Mouse (Mus musculus): ENCODE measurements at regions not wholly inside any gene's neighbourhood (a gene's known extent, or its start where the extent isn't known, plus 50 kb on each side); places are given as distances from the start of the nearest gene placed in this dataset.
"Not testable (repeated sequence)": the region's sequence is repeated elsewhere in the genome, so short reads cannot be mapped to it uniquely, and the experiment has no call there.

DNA sequence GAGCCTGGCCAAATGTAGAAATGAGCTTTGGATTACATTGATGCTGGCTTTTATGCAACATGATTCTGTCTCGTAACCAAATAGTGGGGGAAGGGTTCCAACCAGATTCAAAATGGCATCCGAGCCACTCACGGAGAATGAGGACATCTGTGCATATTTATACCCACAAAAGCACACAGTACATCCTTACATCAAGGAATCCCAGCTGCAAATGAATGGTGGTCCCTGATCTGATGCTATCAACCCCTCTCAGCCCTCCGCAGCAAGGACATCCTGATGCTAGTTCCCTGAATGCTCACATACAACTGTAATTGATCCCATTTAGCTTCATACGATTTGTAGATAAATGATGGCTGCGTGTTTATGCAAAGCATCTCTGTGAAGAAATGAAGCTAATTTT is 215.9 kb downstream of the Samd5 start:
- no peak for DNase-seq

DNA sequence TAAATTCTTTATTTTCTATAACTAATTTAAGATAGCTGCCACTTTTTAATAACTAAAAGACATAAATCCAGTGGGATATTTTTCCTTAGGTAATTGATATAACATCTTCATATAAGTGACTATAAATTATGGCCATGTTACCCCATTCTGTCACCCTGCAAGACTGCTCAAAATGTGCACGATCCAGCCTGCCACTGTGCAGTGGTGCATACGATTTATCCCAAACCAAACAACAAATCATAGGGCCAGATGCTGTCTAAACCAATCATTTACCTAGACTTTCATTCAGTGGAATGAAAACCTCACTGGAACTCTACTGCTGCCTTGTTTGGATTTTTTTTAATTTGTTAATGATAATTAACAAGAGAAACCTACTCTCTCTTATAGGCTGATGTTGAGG is 216.5 kb downstream of the Samd5 start:
- DNase-seq = no peak

DNA sequence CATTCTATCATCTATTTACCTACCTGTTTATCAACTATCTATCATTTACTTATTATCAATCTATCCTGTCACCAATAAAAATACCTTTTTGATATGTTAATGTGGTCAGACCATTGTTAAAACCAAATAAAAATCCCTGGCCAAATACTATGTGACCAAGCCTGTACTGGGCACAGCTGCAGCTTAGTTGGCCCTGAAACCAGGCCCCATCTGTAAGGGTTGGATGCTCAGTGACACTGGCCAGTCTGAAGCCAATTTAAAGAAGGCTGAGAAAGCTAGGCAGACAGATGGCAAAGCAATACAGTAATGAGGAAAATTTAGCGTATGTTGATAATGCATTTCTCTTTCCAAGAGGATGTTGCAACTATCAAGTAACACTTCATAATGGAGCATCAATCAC is 217.8 kb downstream of the Samd5 start:
- no peak for DNase-seq

DNA sequence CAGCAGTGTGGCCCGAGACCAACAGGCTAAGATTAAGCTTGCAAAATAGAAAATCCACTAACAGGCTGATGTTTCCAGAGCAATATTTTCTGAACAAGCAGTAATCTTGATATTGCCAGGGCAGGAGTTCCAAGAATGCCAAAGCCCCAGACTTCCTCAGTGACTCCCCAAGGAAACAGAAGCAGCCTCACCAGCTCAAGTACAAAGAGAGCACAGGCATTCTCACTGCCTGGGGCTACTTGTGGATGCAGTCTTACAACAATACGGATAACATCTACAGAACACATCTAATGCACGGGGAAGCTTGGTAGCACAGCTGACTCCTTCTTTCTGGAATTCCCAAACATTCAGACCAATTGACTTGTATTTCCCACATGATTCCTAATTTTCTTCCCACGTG is 235.9 kb downstream of the Samd5 start:
- no peak for DNase-seq

DNA sequence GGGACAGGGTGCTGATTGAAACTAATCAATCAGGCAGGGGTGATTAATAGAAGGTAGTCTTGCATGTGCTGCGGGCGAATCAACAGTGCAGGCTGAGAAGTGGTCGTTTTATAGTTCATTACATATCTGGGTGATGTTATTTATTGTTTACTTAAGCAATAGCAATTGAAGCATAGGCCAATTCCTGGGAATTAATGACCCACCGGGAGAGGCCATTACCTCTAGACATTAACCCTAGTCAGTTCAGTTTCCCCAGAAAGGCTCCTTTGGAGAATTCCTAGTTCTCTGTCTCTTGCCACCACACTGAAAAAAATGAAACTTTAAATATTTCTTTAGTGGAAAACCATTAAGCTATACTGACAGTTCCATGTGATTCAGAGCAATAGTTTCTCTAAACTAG is 236.6 kb downstream of the Samd5 start:
- no peak for DNase-seq

DNA sequence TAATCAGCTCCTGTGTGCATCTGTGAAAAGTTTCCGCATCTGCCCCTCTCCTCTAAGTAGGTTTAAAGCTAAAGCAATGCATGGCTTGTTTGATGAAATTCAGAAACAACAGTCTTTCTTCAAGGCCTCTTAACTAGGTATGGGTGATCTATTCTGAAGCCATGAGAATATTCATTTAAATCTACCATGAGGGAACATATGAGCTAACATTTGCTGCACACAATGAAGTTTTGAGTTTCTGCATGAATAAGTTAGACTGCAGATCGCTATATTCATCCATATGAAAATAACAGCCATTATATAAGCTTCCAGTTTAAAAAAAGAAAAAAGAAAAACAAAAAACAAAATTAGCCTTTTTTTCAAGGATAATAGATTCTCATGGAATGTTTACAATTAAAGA is 245.9 kb downstream of the Samd5 start:
- no peak for DNase-seq

DNA sequence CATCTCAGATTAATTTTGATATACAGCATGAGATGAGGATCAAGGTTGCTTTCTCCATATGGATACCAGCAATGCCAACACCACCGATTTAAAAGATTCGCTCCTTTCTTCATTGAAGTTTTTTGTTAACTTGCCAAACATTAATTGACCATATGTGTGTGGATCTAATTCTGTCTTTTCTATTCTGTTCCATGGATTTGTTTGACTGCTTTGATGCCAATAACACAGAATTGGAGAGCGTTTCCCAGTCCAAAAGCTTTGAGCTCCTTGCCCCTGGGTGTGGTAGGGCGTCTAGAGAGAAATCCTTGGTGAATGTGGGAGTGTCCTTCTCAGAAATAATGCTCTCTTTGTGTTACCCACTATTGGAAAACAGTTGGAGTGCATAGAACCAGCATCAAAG is 254.3 kb downstream of the Samd5 start:
- no peak for DNase-seq

DNA sequence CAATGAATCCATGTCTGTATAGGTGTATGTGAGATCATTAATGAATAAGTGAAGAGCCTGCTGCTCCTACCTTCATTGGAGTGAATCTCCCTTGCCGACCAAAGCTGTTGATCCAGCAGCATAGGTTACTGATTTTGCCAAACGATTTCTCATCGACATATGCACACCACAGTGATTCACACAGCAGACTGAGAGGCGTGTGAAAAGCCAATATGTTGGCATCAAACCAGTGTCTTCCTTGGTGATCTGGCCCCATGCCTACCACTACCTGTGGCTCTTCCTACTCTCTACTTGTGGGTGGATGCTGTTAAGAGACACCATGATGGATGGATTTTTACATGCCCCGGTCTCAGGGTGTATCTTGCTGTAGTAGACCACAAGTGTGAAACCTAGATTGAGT is 258.3 kb downstream of the Samd5 start:
- DNase-seq = no peak

DNA sequence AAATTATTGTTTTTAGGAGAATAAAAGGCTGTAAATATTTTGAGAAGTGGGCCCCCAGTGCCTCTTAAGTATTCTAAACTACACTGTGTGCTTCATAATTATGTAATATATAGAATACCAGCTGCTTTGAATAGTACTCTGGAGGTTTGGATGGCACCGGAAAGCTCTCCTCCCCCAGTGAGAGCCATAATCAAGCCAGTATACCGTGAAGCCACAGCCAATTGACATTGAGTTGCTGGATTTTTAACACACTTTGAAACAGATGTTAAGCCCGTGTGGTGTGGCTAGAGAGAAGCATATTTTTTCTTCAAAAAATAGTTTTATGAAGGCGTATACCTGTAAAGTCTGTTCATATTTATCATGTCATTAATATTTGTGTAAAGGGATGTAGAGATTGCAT is 268.9 kb downstream of the Samd5 start:
- DNase-seq = no peak

DNA sequence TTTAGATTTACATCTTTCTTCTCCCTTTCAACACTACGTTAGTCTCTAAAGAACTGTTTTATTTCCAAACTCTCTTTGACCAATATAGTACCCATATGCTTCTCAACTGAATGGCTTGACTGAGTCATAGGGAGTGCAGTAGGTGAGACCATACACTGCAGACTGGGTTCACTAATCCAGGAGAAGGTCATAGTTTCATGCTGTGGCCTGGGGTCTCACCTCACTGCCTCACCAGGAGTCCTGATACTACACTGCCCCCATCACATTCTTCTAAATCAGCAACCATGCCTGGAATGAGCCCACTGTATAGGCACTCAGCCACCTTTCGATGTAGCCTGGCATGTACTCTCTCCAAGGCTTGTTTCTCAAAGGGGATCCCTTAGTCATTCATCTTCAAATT is 269.6 kb downstream of the Samd5 start:
- DNase-seq = no peak

DNA sequence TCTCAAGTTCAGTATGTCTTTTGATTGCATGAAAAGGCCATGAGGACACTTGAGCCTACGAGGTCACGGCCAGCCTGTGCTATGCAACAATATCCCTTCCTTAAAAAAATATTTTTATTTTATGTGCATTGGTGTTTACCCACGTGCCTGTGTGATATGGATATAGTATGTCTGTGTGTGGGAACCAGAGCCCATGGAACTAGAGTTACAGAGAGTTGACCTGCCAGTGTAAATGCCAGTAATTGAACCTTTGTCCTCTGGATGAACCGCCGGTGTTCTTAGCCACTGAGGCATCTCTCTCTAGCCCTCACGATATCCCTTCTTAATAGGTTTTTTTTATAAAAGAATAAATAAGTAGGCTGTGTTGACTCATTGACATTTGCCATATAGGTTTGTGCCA is 270.0 kb downstream of the Samd5 start:
- no peak for DNase-seq

DNA sequence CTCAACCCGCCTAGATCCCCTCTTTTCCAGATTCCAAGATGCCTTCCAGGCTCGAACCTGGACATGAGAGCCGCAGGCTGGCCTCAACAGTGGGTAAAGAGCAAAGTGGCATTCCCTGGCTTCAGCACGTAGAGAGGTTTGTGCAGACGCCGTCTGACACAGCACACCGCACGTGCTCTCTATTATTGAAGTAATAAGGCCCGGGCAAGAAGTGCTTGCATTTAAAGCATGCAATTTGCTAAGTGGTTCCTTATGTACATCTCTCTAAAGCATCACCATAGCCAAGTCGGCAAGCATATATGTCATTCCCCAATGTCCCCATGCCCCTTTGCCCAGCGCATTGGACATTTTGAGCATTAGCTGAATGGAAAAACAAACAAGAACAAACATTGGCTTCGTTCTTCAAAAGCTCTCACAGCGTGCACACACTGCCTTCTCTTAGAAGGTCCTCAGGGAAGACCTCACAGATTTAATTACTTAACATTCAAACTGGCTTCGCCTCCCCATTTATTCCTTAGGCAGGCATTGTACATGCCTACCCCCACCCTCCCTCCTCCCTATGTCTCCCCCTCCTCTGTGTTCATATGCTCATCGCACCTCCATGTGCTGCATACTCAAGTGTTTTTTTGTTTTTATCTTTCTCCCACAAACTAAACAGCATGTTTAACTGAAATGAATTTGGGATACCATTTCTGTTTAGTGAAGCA is 273.9 kb downstream of the Samd5 start:
- DNase-seq = no peak

DNA sequence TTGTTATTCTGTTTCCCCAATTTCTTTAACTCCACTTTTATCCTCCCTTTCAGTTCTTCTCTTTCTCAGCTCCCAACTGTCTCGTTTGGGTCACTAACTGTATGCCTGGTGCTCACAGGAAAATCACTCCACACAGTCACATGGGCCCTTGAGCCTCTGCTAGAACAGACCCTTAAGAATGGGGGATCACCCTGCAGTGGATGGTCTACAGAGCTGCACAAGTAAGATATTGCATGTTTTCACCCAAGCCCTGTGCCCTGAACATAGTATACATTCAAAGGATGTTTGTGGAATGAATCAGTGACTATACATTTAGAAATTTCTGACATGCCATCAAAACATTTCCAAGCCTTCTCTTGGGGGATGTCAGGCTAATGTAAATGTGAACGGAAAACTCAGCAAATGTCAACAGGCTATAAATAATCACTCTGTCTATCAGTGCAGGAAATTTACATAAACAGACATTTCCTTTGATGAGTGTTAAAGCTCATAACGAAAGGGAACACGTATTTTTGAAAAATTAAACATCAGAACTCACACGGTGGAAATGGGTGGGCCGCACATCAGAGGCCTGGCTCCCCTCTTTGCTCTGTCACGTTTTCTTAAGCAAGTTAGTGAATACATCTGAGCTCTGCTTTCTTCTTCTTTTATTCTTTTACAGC is 297.4 kb downstream of the Samd5 start:
- DNase-seq = no peak

DNA sequence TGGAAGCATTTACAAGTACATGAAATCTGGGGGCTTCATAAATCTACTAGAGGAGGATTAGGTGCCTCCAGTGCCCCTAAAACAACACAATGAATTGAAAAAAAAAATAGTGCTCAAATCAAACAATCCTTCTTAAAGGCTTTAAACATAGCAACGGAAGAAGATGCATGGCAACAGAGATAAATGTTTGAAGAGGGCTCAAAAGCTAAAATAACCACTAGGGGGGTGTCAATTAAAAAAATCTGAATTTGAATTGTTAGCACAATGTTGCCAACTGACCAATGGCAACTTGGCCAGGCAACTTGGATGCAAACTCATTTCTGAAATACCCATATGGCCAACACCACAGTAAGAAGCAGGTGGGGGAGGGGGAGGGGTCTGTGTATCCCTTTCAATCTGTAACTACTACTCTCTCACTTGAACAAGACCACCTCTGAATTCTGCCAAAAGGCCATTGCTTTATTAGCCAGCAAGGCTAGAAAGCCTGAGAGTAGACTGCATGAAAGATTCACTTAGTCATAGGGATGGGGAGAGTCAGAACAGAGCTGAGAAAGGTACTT is 312.6 kb downstream of the Samd5 start:
- no peak for DNase-seq

DNA sequence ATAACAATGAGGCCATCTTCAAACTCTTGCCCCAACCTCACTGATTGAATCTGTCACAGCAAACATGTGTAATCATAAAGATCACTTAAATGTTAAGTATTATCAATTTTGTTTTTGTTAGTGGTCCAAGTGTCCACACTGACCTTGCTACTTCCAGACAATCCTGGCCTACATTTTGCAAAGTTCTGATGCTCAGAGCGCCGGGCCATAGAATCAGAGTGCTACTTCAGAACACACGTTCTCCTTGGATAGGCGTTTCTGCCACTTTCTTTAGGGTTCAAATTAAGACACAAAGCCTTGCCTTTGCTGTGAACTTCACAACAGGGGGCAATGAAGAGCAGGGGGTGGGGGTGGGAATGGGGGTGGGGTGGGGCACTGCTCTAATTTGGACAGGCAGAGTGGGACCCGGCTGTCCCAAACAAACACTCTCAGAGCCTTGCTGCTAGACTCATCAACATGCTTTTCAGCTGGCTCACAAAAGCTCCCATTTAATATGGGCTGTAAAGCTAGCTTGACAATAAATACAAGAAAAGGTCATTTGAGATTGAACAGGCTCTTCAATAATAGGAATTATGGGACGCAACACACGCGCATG is 336.7 kb downstream of the Samd5 start:
- DNase-seq = no peak

DNA sequence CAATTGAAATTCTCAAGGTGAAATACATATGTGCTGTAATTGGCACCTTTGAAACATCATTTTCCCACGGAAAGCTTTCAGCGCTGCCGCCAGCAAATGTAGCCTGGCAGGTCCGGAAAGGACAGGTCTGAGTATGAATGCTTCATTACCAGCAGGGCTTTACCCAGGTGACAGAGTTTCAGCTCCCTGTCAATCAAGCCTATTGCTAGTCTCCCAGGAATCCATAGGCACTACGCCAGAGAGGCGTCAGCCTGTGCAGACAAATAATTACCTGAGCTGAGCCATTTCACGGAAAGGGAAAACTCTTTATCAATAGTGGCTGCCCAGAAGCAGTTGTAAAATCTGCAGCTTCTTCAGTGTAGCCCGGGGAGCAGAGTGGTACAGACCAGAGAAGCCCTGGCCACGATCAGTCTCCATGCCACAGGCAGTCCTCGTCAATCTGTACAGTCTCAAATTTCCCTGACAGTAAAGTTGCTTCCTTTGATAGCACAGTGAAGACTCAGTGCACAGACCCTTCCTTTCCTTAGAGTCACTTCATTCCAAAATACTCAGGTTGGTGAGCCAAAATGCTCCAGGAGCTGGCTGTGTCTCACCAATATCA is 340.7 kb downstream of the Samd5 start:
- no peak for DNase-seq

DNA sequence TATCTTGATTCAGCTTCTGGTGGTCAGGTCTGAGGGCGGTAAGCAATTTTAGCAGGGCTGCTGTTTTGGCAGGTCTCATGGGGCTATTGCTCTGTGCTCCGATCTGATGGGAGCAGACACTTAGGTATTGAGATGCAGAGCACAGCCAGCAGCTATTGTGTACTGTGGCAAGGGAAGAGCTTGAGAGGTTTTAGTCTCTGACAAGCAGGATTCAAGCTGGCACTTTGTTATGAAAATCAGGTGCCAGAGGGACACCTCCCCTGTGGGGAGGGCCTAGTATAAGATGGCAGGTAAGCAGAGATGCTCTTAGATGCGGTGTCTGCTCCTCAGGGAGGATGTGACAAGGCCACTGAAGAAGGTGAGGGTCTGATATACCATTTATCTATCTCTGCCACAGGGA is 343.3 kb downstream of the Samd5 start:
- no peak for DNase-seq

DNA sequence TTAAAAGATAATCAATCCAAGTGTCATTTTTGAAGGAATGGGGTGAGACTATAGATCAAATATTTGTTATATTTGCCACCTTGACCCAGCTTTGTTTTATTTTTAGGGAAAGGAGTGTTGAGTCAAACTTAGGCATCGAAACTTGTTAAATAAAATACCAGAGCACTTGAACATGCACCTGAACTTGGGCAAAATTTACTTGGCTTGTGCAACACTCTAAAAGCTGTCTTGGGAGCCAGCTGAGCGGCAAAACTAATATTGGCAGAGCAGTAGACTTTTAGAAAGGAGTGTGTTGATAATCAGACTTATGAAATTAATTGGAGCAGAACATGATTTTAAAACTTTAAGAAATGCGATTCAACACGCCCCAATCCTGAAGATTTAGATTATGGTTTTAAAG is 346.7 kb downstream of the Samd5 start:
- DNase-seq = no peak

DNA sequence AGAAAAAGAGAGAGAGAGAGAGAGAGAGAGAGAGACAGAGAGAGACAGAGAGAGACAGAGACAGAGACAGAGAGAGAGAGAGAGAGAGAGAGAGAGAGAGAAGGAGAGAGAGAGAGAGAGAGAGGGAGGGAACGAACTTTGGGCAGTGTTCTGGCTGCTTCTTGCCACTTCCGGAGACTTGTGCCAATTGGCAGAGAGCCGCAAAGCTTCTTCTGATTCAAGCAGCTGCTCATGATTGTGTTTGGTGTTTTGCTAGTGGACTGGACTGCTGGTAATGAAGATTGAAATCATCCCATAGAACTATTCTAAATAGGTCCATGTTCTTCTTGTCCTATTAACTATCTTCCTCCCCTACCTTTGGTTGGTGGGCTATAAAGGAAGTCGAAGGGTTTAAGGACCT is 347.1 kb downstream of the Samd5 start:
- not testable (repeated sequence) for DNase-seq

DNA sequence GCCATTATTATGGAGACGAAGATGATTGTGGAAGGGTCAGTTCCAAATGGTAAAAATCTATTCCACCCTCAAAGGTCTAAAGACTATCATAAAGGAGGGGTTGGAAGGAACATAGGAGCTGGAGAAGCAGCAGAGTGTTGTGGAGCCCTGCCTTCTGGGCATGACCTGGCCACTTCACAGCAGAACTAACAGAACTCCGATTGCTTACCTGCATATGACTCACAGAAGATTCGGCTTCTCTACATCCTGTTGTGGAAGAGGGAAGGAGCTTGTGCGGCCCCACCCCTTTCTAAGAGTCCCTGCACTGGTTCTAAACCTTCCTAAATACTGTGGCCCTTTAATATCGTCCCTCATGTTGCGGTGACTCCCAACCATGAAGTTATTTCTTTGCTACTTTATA is 362.7 kb downstream of the Samd5 start:
- no peak for DNase-seq

DNA sequence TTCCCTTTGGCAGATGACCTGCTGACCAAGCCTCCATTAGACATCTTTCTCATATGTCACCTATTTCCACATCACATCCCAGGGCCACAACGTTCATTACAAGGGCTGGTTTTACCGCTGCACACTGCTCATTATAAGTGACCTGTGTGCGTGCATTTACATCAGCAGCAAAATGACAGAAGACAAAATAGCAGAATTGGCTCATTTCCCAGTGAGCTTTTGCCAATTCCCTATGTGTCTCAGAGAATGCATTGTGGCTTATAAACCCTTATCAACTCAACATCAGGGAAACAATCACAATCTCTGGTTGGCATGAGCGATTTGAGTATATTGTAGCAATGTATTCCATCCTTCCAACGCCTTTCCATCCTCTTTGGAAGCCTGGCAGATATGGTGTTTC is 364.7 kb downstream of the Samd5 start:
- no peak for DNase-seq

DNA sequence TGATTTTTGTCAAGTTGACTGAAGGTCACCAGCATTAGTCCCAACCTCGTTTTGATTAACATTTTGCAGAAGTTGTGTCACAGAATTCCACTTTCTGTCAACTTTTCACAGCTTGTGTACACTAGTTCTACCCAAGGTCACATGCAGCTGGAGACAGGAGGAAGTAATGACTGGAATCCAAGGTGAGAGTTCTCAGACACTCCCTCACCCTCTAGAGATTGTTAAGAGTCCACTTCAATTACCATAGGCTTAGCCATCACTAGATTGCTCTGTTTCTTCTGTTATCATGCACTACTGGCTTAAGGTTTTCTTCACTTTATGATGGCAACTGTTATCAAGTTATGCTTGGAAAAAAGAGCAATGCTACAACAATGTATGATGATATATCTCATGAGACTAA is 379.0 kb downstream of the Samd5 start:
- no peak for DNase-seq

DNA sequence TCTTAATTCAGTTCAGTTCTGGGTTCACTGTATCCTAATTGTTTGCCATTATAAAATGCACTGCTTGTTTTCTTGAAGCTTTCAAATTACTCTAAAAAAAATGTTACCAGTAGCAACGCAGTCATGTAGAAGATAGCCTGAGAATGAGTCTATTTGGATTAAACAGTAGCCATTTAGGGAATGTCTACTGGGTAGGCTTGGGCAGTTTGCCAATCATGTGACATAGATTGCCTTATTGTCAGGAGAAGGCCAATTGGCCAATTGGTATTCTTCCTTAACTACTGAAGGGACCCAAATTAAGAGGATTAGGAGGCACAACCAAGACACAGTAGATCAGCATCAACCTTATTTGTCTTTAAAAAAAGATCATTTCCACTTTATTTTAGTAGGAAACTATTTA is 379.7 kb downstream of the Samd5 start:
- DNase-seq = no peak

DNA sequence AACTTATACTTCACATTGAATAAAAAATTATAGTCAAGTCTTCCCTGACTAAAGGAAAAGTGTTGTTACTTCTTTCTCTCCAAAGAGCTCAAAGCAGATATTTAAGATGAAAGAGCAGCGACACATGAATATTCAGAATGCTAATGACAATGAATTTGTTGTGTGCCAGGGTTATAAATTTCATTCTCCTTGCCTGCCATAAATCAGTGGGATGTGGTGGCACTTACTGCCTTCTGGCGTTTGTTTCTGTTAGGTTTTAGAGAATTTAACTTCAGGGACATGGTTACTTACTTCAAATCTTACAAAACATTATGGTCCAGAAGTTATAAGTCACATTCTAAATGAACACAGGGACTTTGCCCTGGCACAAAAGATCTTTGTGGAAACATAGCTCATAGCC is 380.4 kb downstream of the Samd5 start:
- no peak for DNase-seq

Measured in cerebellum, adult 11 months (tissue).